Mouse (Mus musculus) inflammation-experienced regulatory T-cells, adult 6 months (primary cell): ENCODE data around the gene Cox6a1. TPM values are rescaled to one million over a fixed set of nuclear protein-coding genes. Genes with fewer than 3 reads are reported as not detected.
"Not testable (repeated sequence)": the region's sequence is repeated elsewhere in the genome, so short reads cannot be mapped to it uniquely, and the experiment has no call there.

Experiments used
- ATAC-seq: one replicate; pipeline ENCODE4 v1.8.0; 2017
- polyA plus RNA-seq, 3 experiments: library from polyadenylated mRNA; unstranded; fragments of 100-300 nt; shearing (Covaris generic); gene quantifications; one replicate each; pipeline ENCODE4 v1.2.1; 2017

Gene Cox6a1
- polyA plus RNA-seq, 3 experiments from 2014 or later: 550 to 644 (median 560) TPM

GRCm38 (mm10) chr5:115347564-115347963 lies 1.2 kb downstream of the Cox6a1 start:
- ATAC-seq: peak; percentile 51

DNA sequence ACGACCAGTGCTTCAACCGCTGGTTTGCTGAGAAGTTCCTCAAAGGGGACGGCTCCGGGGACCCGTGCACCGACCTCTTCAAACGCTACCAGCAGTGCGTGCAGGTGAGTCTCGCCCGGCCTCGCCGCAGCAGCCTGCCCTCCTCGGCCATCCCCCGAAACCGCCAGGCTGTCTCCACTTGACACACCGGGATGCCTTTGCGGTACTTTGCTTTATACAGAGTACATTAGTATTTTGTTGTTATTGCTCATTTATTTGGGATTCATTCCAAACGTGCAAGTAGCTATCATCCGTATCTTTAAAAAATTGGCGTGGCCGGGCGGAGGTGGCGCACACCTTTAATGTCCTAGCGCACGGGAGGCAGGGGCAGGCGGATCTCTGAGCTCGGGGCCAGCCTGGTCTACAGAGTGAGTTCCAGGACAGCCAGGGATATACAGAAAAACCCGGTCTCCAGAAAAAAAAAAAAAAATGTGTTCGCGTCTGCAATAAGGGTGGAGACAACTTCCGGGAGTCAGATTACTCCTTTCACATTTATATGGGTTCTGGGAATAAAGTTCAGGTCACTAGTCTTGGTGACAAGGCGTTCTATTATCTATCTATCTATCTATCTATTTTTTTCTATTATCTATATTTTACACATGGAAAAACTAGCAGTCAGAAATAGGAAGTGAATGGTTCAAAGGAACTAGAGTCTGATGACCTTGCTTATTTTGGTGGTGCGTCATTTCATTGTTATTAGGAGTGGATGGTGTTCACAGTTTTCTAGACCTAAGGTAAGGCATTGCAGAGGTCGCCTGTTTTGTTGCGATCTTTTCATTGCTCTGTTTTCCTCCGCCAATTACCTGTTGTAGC lies 7.2 kb downstream of the Cox6a1 start:
- peak; percentile 44 for ATAC-seq

- ATAC-seq: peak; percentile 87
Measured at GRCm38 (mm10) chr5:115340577-115341313, 8.0 kb downstream of the Cox6a1 start, which contains the start of the genes Gatc and Triap1. Gene Gatc, minus strand, starts transcription at chr5:115341178. Gene Triap1, plus strand, starts transcription at chr5:115341225.

GRCm38 (mm10) chr5:115340007-115340406 lies 8.8 kb downstream of the Cox6a1 start:
- ATAC-seq: no peak

- no peak for ATAC-seq
Measured at GRCm38 (mm10) chr5:115333626-115334025, 15.2 kb downstream of the Cox6a1 start.

- no peak for ATAC-seq
Measured at GRCm38 (mm10) chr5:115330955-115331354, 17.8 kb downstream of the Cox6a1 start.

- no peak for ATAC-seq
Measured at GRCm38 (mm10) chr5:115327610-115328548, 20.9 kb downstream of the Cox6a1 start.

GRCm38 (mm10) chr5:115326875-115327609 lies 21.7 kb downstream of the Cox6a1 start, which contains the start of gene Srsf9:
Gene Srsf9, plus strand, starts transcription at chr5:115327177.
- peak; percentile 93 for ATAC-seq

- ATAC-seq: peak; percentile 19
Measured at GRCm38 (mm10) chr5:115326256-115326831, 22.4 kb downstream of the Cox6a1 start.

DNA sequence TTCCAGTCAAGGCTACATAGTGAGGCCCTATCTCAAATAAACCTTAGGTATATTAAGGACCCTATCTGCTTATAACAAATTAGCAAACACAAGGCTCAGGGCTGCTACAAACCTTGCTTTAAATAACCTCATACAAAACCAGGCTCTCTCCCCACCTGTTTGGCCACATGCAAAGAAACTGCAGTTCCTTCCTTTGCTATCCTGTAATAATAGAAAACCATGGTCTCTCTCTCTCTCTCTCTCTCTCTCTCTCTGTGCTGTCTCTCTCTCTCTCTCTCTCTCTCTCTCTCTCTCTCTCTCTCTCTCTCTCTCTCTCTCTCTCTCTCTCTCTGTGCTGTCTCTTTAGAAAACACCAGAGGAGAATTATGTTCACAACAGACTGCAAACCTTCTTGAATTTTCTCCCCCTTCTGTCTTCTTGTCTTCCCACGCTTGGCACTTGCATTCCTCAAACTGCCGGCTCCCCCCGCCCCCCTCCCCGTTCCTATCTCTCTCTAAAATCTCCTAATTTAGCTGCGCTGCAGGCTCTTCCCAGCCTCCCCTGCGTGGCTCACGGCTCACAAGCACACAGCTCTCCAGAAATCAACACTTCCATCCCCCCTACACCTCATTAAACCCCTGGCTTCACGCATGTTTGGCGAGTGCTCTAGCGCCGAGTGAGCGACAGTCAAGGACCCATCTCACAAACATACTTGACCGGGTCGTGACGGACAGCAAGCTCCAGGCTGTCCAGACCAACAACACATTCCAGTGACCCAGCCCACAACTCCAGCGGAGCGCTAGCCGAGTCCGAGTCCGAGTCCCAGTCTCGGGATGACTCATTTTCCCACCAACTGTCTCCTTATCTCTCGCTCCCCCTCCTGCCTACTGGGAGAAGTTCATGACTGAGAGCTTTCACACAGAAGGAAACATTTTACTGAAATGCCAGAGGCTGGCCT lies 29.5 kb downstream of the Cox6a1 start:
- ATAC-seq: peak; percentile 41

- no peak for ATAC-seq
Measured at GRCm38 (mm10) chr5:115317645-115318328, 31.0 kb downstream of the Cox6a1 start.

DNA sequence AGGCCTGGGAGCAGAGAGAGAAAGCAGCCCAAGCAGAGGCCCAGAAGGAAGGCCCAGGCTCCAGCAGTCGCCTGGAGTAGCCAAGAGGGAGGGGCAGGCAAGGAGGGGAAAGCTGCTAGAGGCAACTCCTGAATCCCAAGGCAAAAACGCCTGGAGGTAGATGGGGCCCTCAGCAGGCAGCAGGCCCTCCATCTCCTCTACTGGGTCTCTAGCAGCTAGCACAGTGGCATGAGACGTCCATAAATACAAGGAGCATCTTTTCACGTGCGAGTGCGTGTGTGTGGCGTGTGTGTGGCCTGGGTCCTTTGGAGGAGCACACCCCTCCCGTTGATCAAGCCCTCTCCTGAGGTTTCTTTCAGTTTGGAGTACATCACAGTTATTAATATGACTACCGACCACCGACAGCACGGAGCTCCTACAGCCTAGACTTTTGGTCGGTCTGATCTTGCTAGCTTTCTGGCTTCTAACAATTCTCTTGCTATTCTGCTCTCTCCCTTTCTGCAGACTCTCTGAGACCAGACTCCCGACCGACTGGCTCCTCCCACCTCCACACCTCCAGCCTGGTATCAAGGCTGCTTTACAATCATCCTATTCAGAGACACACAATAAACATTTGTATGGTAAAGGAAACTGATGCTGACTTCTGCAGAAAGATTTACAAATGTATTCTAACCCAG lies 31.7 kb downstream of the Cox6a1 start:
- ATAC-seq: no peak

DNA sequence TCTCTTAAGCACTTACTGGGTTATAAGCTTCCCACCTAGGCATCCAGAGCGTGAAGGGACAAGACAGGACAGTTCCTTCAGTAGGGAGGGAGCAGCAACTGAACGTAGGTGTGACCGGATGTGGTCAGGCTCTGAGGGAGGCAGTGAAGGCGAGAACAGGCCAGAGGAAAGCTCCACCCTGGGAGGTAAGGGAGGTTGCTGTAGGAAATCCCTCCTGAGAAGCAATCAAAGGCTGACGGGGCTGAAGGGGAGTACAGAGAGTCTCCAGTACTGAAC lies 35.2 kb downstream of the Cox6a1 start:
- ATAC-seq: no peak

DNA sequence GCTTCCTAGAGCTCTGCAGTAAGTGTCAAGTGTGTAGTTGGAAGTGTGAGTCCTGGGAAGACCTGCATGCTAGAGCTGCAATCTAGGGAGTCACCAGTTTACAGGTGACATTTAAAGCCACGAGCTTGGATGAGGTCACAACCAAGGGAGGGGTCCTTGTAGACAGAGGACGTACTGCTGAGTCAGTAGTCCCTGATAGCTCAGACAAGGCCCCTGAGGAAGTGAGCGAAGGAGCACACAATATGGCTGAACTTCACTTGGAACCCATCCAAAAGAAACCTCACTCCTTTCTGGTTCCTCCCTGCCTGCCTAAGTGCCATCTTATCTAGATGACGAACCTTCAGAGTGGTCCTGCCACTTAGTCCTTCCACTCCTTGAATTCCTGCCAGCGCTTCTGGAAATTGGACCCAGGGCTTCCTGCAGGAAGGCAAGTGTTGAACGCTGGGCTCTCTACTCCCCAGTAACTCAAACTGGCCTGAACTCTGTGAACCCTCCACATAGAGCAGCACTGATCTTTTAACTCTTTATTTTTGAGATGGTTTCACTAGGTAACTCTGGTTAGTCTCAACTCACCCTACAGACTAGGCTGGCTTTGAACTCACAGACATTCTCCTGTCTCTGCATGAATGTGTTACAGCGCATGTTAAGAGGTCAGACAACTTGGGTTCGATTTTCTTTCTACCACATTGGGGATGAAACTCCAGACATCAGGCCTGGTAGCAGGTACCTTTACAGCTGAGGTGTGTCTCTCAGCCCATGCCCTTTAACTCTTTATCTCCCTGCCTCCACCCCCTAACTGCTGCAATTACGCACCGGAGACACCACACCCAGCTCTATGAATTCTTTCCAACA lies 35.7 kb downstream of the Cox6a1 start:
- ATAC-seq: no peak

- ATAC-seq: no peak
Measured at GRCm38 (mm10) chr5:115312354-115312753, 36.4 kb downstream of the Cox6a1 start.

- ATAC-seq: not testable (repeated sequence)
Measured at GRCm38 (mm10) chr5:115302190-115302589, 46.6 kb downstream of the Cox6a1 start.

GRCm38 (mm10) chr5:115301615-115302014 lies 47.2 kb downstream of the Cox6a1 start:
- no peak for ATAC-seq
